Mouse (Mus musculus): ENCODE measurements at regions not wholly inside any gene's neighbourhood (a gene's known extent, or its start where the extent isn't known, plus 50 kb on each side); places are given as distances from the start of the nearest gene placed in this dataset.
"Not testable (repeated sequence)": the region's sequence is repeated elsewhere in the genome, so short reads cannot be mapped to it uniquely, and the experiment has no call there.

DNA sequence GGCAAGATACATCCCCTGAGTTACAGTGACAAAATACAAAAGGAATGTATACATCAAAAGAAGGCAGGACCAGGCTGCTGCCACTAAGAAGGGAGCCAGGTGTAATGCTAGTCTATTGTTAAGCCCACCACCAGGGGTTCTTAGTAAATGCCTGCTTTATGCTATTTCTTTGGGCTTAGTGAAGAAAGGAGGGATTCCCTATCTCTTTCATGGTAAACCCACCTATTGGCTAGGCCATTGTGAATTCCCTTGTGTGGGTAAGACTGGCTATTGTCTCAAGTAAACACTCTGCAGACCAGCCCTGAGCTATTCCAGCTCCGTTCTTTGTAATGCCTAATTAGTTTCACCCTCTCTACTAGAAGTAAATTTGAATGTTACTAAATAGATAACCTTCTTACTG lies 716.6 kb upstream of the 1700015G11Rik start:
- 23% methylated on average over 1 of the region's 1 CpGs for WGBS
- H3K27me3 ChIP-seq (ENCODE audit: insufficient read depth, low read length); H3K4me3 ChIP-seq (ENCODE audit: low read length); H3K27ac ChIP-seq; DNase-seq (ENCODE audit: low spot score); H3K4me1 ChIP-seq (ENCODE audit: insufficient read depth, low read length); H3K36me3 ChIP-seq (ENCODE audit: insufficient read depth, low read length); H3K9me3 ChIP-seq (ENCODE audit: low read length); H3K4me2 ChIP-seq (ENCODE audit: low read depth, low read length); H3K9ac ChIP-seq (replicated peaks; ENCODE audit: low read length); ATAC-seq: not testable (repeated sequence)

- WGBS: 72% methylated on average over 2 of the region's 2 CpGs
- Histone ChIP-seq H3K9ac (replicated peaks; ENCODE audit: low read length) (no peak overlapping the region), H3K36me3 (ENCODE audit: insufficient read depth, low read length) (no peaks in the 10 kb centered on the region), H3K9me3 (ENCODE audit: low read length) (no peaks in the 10 kb centered on the region), H3K4me2 (ENCODE audit: low read depth, low read length) (no peak overlapping the region), H3K27me3 (ENCODE audit: insufficient read depth, low read length) (no peaks in the 10 kb centered on the region), H3K4me3 (ENCODE audit: low read length) (no peak overlapping the region), H3K27ac (no peak overlapping the region), H3K4me1 (ENCODE audit: insufficient read depth, low read length) (no peaks in the 10 kb centered on the region)
- DNase-seq (ENCODE audit: low spot score) (no peak), ATAC-seq (no peak)
- no peak for TF ChIP-seq CTCF (IDR thresholded peaks at IDR 0.05; ENCODE audit: low read depth)
These were observed 710.8 kb upstream of the 1700015G11Rik start for GRCm38 (mm10) chr7:52726236-52726905.

GRCm38 (mm10) chr7:52702464-52703145 lies 687.1 kb upstream of the 1700015G11Rik start:
- ATAC-seq (peak; percentile 82), DNase-seq (ENCODE audit: low spot score) (peak; percentile 65)
- 32% methylated on average over 3 of the region's 3 CpGs for WGBS
- no peak overlapping the region for H3K27ac ChIP-seq
- no peaks in the 10 kb centered on the region for H3K9me3 ChIP-seq (ENCODE audit: low read length)
- no peaks in the 10 kb centered on the region for H3K36me3 ChIP-seq (ENCODE audit: insufficient read depth, low read length)
- TF ChIP-seq CTCF (IDR thresholded peaks at IDR 0.05; ENCODE audit: low read depth): no peak
- H3K27me3 ChIP-seq (ENCODE audit: insufficient read depth, low read length): no peaks in the 10 kb centered on the region
- no peak overlapping the region for H3K9ac ChIP-seq (replicated peaks; ENCODE audit: low read length)
- no peak overlapping the region for H3K4me2 ChIP-seq (ENCODE audit: low read depth, low read length)
- H3K4me3 ChIP-seq (ENCODE audit: low read length): no peak overlapping the region
- H3K4me1 ChIP-seq (ENCODE audit: insufficient read depth, low read length): no peaks in the 10 kb centered on the region

DNA sequence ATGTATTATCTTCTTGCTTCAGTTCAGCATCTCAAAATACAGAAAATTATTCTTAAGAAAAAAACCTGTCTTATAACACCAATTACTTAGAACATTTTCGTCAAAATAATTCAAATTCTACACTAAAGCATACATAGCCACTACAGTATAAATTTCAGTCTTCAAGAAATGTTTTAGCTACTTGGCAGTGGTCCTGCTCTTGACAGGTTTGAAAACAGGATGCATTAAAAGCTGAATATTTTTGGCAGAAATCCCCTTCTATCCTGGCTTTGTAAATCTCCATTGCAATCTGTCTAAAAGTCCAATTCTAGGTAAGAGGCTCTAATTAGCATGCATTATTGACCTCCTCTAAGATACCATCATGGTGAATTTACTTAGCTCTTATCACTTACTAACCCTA lies 652.8 kb upstream of the 1700015G11Rik start:
- TF ChIP-seq CTCF (IDR thresholded peaks at IDR 0.05; ENCODE audit: low read depth): no peak
- no peaks in the 10 kb centered on the region for H3K27me3 ChIP-seq (ENCODE audit: insufficient read depth, low read length)
- H3K27ac ChIP-seq: no peak overlapping the region
- DNase-seq (ENCODE audit: low spot score) (peak; percentile 24), ATAC-seq (no peak)
- H3K36me3 ChIP-seq (ENCODE audit: insufficient read depth, low read length): no peaks in the 10 kb centered on the region
- H3K4me3 ChIP-seq (ENCODE audit: low read length): no peak overlapping the region
- no peak overlapping the region for H3K4me2 ChIP-seq (ENCODE audit: low read depth, low read length)
- no peak overlapping the region for H3K9ac ChIP-seq (replicated peaks; ENCODE audit: low read length)
- H3K4me1 ChIP-seq (ENCODE audit: insufficient read depth, low read length): no peaks in the 10 kb centered on the region
- WGBS: 82% methylated on average over 1 of the region's 1 CpGs
- H3K9me3 ChIP-seq (ENCODE audit: low read length): no peaks in the 10 kb centered on the region

Measured in hindbrain, postnatal 0 days (tissue).